Mouse (Mus musculus) bone marrow, adult 2 months (tissue): Measurements from ENCODE around the gene Npc2.

ENCODE experiments used
- CTCF ChIP-seq: fragments of 200-500 bp; IDR thresholded peaks from 2 replicates; pipeline ENCODE4 v1.5.1; 2011; ENCODE audit warnings: low read length, control low read depth; ENCODE audit not compliant: control insufficient read depth, insufficient read depth
- POLR2A ChIP-seq: fragments of 200-500 bp; IDR thresholded peaks from 2 replicates; pipeline ENCODE4 v1.6.1; 2011; ENCODE audit warnings: low read depth, mild to moderate bottlenecking, control low read depth, low read length, borderline replicate concordance; ENCODE audit not compliant: control insufficient read depth

GRCm38 (mm10) chr12:84819236-84820168 is 46.5 kb upstream of the Npc2 start:
- TF ChIP-seq CTCF (no peak), POLR2A (no peak)
